Mouse (Mus musculus): Measurements from ENCODE around the gene Sart1. TPM values are rescaled to one million over a fixed set of nuclear protein-coding genes. Genes with fewer than 3 reads are reported as not detected.

Gene Sart1
- polyA plus RNA-seq (2012), result 170 and 280 TPM in 2 replicates

GRCm38 (mm10) chr19:5388588-5389242, at the start of gene Sart1:
Gene Sart1, minus strand, starts transcription at chr19:5388703.

GRCm38 (mm10) chr19:5424782-5425741, 36.6 kb upstream of the Sart1 start, which contains the start of the genes Drap1 and AI837181:
Gene Drap1, minus strand, starts transcription at chr19:5424979.
Gene AI837181, plus strand, starts transcription at chr19:5425144.

GRCm38 (mm10) chr19:5402293-5402692, 13.8 kb upstream of the Sart1 start, which contains the start of gene Tsga10ip:
Gene Tsga10ip, minus strand, starts transcription at chr19:5402526.

GRCm38 (mm10) chr19:5367053-5367359, 21.5 kb downstream of the Sart1 start, which contains the start of gene Banf1:
Gene Banf1, minus strand, starts transcription at chr19:5367168.

GRCm38 (mm10) chr19:5366175-5367052, 22.1 kb downstream of the Sart1 start, which contains the start of gene Eif1ad:
Gene Eif1ad, plus strand, starts transcription at chr19:5366741.

GRCm38 (mm10) chr19:5349502-5349873, 39.0 kb downstream of the Sart1 start, which contains the start of gene Cst6:
Gene Cst6, minus strand, starts transcription at chr19:5349574.

GRCm38 (mm10) chr19:5335441-5335840, 53.1 kb downstream of the Sart1 start, which contains the start of gene Catsper1:
Gene Catsper1, plus strand, starts transcription at chr19:5335741.

Other genes starting within 250 kb of the Sart1 start
- 28.6 and 34.9 TPM in 2 replicates for gene Pacs1, start 115.6 kb downstream of the Sart1 start, polyA plus RNA-seq (2012)
- 327 and 332 TPM in 2 replicates for gene Sf3b2, start 93.2 kb downstream of the Sart1 start, polyA plus RNA-seq (2012)
- gene Gal3st3, start 90.4 kb downstream of the Sart1 start, polyA plus RNA-seq (2012), result not detected in 2 replicates
- gene Catsper1, start 53.0 kb downstream of the Sart1 start, polyA plus RNA-seq (2012), result not detected in 2 replicates
- gene Cst6, start 39.1 kb downstream of the Sart1 start, polyA plus RNA-seq (2012), result 0.10 and 0.16 TPM in 2 replicates
- gene Eif1ad, start 22.0 kb downstream of the Sart1 start, polyA plus RNA-seq (2012), result 80.0 and 86.0 TPM in 2 replicates
- gene Banf1, start 21.5 kb downstream of the Sart1 start, polyA plus RNA-seq (2012), result 239 and 280 TPM in 2 replicates
- 0.61 and 1.2 TPM in 2 replicates for gene Tsga10ip, start 13.8 kb upstream of the Sart1 start, polyA plus RNA-seq (2012)
- gene Drap1, start 36.3 kb upstream of the Sart1 start, polyA plus RNA-seq (2012), result 476 and 605 TPM in 2 replicates
- 69.9 and 80.4 TPM in 2 replicates for gene AI837181, start 36.4 kb upstream of the Sart1 start, polyA plus RNA-seq (2012)
- gene Fosl1, start 58.8 kb upstream of the Sart1 start, polyA plus RNA-seq (2012), result 24.1 and 26.4 TPM in 2 replicates
- 11.6 and 13.9 TPM in 2 replicates for gene Ccdc85b, start 69.2 kb upstream of the Sart1 start, polyA plus RNA-seq (2012)
- 133 and 139 TPM in 2 replicates for gene Fibp, start 71.9 kb upstream of the Sart1 start, polyA plus RNA-seq (2012)
- gene Ctsw, start 79.8 kb upstream of the Sart1 start, polyA plus RNA-seq (2012), result 0.66 and 0.91 TPM in 2 replicates
- 0.29 and 0.65 TPM in 2 replicates for gene Efemp2, start 85.3 kb upstream of the Sart1 start, polyA plus RNA-seq (2012)
- 35.9 and 39.4 TPM in 2 replicates for gene Mus81, start 99.7 kb upstream of the Sart1 start, polyA plus RNA-seq (2012)
- gene Cfl1, start 101.8 kb upstream of the Sart1 start, polyA plus RNA-seq (2012), result 937 and 1,300 TPM in 2 replicates
- 0.09 and 0.13 TPM in 2 replicates for gene 1700020D05Rik, start 115.1 kb upstream of the Sart1 start, polyA plus RNA-seq (2012)
- gene Snx32, start 121.8 kb upstream of the Sart1 start, polyA plus RNA-seq (2012), result 1.4 and 1.8 TPM in 2 replicates
- gene Ovol1, start 171.9 kb upstream of the Sart1 start, polyA plus RNA-seq (2012), result 0.15 and 0.43 TPM in 2 replicates
- 13.8 and 24.3 TPM in 2 replicates for gene Ap5b1, start 179.3 kb upstream of the Sart1 start, polyA plus RNA-seq (2012)
- gene Rnaseh2c, start 213.2 kb upstream of the Sart1 start, polyA plus RNA-seq (2012), result 428 and 481 TPM in 2 replicates
- 72.7 and 88.5 TPM in 2 replicates for gene Kat5, start 221.5 kb upstream of the Sart1 start, polyA plus RNA-seq (2012)
- 186 and 217 TPM in 2 replicates for gene Rela, start 248.8 kb upstream of the Sart1 start, polyA plus RNA-seq (2012)